Mouse (Mus musculus) C2C12 (cell line): ENCODE results near the gene Ddx50.

Experiments
- CEBPB ChIP-seq: IDR thresholded peaks from one replicate; pipeline ENCODE4 v1.6.1; 2011; ENCODE audit warnings: low read depth, mild to moderate bottlenecking, control low read depth, moderate library complexity
- CTCF ChIP-seq: IDR thresholded peaks from one replicate; pipeline ENCODE4 v1.5.1; 2011; ENCODE audit not compliant: control insufficient read depth, insufficient read depth, insufficient read length
- MYOD1 ChIP-seq: IDR thresholded peaks from one replicate; pipeline ENCODE4 v1.6.1; 2011; ENCODE audit warnings: low read depth; ENCODE audit not compliant: control insufficient read depth, insufficient read length

GRCm38 (mm10) chr10:62601053-62601791 lies 49.8 kb downstream of the Ddx50 start:
- TF ChIP-seq CTCF (no peak), CEBPB (no peak), MYOD1 (no peak)
